Mouse (Mus musculus) right cerebral cortex, adult 18-20 months (tissue): ENCODE data around the gene Sema4d.

Source experiments
- DNase-seq: peaks from one replicate; pipeline ENCODE4 v3.0.0; 2022; ENCODE audit warnings: mixed read lengths

The Sema4d gene

GRCm38 (mm10) chr13:51663561-51663960 is 130.0 kb downstream of the Sema4d start:
- no peak for DNase-seq

GRCm38 (mm10) chr13:51659573-51659972 is 134.0 kb downstream of the Sema4d start:
- DNase-seq = no peak

DNA sequence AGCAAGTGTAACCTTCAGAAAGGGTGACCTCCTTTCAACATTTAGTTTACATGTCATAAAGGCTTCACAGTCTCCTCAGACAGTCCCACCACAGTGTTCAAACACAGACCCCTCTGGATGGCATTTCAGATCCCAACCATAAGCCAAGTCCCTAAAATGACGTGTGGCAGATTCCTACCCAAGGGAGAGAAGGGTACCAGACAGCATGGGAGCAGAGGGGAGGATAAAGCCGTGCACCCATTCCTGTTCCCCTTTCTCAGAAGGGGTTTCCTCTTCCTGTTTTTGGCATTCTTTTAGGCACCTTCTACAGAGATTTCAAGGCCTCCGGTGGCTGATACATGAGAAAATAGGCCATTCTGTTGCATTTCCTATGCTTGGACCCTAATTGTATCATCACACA is 135.5 kb downstream of the Sema4d start:
- DNase-seq = no peak

DNA sequence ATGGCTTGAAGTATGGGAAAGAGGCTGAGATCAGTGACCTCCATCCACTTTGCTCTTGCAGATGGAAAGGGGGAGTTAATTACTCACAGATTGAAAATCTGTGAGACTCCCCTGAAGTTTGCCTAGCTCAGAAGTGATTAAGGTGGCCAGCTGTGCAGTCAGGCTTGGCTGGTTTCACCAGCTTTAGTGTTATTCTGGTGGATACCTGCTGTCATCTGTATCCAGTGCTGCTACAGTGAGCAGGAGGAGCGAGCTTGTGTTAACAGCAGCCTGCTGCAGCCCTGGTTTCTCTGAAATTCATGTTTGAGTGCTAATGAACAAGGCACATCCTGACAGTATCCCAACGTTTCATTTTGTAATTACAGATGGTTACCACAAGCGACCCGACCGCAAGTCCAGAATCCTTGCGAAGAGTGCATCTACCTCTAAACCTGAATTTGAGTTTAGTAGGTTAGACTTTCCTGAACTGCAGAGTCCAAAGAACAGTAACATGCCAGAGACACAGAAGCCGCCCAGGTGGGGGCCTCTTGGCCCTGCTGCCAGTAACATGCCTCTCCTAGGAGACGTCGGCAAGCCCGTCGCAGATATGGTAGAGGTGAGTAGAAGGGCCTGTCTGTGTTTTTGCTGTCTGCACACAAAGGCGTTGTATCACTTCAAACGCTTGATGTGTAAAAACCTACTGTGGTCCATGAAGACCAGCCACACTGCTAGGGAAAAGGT is 136.9 kb downstream of the Sema4d start:
- DNase-seq = no peak

- no peak for DNase-seq
Observed at GRCm38 (mm10) chr13:51653961-51654360, 139.6 kb downstream of the Sema4d start.

DNA sequence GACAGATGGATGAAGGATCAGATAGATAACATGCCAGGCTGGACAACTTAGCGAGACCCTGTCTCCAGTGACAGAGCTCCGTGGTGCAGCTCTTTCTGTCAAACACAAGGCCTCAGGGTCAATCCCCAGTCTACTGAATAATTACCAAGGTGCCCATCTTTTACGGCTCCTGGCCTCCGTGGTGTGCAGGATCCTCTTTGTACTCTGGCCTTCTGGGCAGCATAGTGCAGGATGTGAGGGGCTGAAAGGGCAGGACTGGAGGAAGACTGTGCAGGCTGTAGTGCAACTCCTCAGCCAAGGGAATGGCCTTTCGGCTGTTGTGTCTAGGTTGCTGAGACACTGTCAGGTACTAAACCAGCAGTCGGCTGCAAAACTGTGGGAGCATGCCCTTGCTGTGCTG is 140.4 kb downstream of the Sema4d start:
- DNase-seq = no peak

- peak; percentile 96 for DNase-seq
Observed at GRCm38 (mm10) chr13:51651408-51652064, 142.0 kb downstream of the Sema4d start, which contains the start of gene Secisbp2. Gene Secisbp2, plus strand, starts transcription at chr13:51651697.

DNA sequence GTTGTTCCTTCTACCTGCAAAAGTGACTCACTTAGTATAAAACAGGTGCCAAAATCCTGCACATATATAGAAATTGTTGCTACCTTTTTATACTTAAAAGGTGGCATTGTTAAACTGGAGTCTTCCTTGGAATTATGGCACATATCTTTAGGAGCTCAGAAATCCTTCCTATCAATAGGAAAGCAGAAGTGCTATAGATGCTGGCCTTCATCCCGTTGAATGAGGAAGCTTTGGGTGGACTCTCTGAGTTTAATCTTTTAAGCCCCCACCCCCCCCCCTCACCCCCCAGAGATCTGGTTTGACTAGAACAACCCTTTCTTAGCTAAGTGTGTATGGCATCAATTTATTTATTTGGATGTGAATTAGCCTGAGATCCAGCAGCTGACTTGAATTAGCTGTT is 143.8 kb downstream of the Sema4d start:
- DNase-seq = no peak

GRCm38 (mm10) chr13:51648237-51648636 is 145.3 kb downstream of the Sema4d start:
- no peak for DNase-seq

GRCm38 (mm10) chr13:51647770-51648169 is 145.8 kb downstream of the Sema4d start:
- DNase-seq = no peak

GRCm38 (mm10) chr13:51646362-51647027 is 147.1 kb downstream of the Sema4d start:
- DNase-seq = no peak

DNA sequence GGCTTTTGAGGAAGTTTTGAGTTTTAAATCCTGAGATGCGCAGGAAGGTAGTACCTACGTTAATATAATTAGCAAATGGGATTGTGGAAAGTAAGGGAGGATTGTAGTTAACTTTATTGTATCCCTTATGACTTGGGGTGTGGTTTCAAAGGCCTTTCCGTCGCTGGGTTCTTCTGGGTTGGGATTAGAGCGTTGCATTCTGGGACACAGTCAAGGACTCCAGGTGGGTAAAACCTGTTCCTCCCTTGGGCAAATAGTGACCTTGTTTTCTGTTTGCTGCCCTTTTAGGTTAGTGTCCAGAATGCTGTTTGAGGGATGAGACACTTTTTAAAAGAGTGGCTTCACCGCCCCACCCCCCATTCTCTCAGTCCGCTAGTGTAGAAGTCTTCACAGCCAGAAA is 147.7 kb downstream of the Sema4d start:
- no peak for DNase-seq

- DNase-seq = peak; percentile 98
Observed at GRCm38 (mm10) chr13:51644829-51645789, 148.4 kb downstream of the Sema4d start, which contains the start of gene Cks2. Gene Cks2, plus strand, starts transcription at chr13:51645232.

DNA sequence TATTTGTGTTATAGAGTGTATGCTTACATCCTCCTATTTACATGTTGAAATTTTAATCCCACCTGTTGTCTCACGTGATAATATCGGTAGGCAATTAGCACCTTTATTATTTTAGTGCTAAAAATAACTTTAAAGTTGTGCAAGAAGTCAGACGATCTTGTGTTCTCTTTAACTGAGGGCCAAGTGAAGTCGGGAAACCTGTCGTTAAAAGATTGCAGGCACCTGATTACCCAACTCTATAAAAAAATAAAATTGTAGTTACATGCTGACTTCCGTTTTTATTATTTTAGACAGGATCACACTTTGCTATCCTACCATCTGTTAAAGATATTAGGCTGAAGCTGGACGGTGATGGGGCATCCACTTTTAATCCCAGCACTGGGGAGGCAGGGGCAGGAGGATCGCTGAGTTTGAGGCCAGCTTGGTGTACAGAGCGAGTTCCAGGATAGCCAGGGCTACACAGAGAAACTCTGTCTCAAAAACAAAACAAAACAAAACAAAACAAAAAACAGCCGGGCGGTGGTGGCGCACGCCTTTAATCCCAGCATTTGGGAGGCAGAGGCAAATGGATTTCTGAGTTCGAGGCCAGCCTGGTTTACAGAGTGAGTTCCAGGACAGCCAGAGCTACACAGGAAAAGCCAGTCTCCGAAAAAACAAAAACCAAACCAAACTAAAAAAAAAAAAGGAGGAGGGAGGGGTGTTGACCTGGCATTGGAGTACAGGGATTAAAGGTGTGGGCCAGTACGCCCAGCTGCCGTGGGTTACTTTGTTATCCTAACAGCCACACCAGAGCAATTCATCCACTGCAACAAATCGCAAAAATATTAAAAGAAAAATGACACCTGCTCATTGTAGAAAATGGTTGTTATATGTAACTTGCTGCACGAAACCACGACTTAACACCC is 149.4 kb downstream of the Sema4d start:
- DNase-seq = no peak

DNA sequence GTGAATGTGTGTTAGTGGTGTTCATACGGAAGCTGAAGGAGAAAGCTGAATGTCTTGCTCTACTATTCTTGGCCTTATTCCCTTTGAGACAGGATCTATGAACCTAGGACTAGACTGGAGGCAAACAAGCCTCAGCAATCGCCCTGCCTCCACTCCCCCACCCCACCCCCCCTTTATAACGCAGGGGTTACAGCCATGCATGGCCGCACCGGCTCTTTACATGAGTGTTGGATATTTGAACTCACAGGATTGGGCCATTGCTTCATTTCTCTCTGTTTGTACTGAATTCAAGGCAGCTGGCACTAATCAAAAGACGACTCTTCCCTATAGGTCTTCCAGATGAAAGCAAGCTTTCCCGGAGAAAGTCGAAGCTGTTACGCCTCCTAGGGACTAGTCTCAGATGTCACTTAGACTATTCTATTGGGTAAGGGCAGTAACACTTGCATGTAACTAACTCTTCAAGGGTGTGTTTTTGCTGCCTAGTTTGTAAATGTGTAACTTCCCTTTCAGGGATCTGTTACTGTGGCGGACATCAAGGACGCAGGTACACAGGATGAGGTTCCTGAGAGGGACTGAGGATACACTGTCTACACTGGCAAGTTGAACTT is 151.3 kb downstream of the Sema4d start:
- no peak for DNase-seq

DNA sequence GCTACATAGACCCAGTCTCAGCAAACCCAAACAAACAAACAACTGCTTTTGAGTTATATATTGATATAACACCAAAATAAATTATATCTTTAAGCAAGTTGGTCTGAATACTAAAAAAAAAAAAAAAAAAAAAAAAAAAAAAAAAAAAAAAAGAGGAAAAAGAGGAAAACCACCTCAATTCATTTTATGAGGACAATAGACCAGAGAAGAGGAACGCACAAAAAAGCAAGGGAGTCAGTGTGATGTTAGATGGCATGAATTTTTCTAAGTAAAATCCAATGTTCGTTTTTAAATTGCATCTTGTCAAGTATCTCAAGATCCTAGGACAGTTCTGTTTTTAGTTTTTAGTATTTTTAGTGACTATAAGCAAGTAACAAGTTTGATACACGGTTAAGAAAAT is 152.1 kb downstream of the Sema4d start:
- no peak for DNase-seq

DNA sequence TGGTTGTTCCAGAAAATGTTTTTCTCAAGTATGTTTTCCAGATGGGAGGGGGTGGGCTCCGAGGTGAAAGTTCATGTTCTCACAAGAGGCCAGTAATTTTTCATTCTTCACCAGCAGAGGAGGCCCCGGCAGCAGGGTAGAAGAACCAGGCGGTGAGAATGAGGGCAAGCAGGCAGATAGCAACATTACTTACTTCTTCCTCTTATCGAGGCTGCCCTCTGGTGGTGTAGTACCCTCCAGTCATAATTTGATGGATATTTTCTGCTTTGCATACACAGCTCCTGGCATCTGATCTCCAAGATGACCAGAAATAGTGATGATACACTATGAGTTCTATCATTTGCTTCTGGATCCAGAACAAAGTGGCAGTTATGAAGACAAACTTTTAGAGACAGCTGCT is 154.6 kb downstream of the Sema4d start:
- DNase-seq = no peak
